Mouse (Mus musculus) cortical plate, adult 2 months (tissue): ENCODE results near the gene Gch1.

Experiments
- CTCF ChIP-seq: fragments of 200-500 bp; IDR thresholded peaks from 2 replicates; pipeline ENCODE4 v1.5.1; 2011; ENCODE audit warnings: mild to moderate bottlenecking, control low read depth, low read length; ENCODE audit not compliant: insufficient read depth; ENCODE audit errors: extremely low read depth
- POLR2A ChIP-seq: fragments of 200-500 bp; IDR thresholded peaks from 2 replicates; pipeline ENCODE4 v1.6.1; 2011; ENCODE audit warnings: mild to moderate bottlenecking, low read length, control low read depth; ENCODE audit not compliant: insufficient read depth; ENCODE audit errors: extremely low read depth

- TF ChIP-seq CTCF (no peak), POLR2A (no peak)
Measured at GRCm38 (mm10) chr14:47208564-47209493, 19.6 kb upstream of the Gch1 start.
